Mouse (Mus musculus): ENCODE measurements around the gene Bmp2k.

Bmp2k gene

DNA sequence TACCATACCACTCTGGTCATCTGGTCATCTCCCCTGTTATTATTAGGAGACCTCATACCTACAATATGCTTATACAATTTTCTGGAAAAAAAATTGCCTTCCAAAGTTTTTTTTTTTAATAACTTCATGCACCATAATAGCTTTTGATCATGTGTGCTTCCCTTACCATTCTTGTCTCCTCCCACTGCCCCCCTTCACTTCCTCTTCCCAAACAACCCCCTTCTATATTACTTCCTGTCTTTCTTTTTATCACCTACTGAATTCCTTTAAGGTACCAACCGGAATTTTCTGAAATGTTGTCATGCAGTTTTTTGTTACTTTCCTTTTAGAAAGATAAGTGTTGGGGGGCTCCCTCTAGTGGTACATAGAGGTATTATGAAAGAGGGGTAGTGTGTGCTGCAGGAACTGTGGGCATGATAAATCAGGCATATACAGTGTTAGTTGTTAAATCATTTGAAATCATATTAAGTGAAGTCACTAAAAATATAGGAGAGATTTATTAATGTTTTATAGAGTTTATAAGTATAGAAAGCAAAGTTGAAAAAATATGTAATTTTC, 58.1 kb downstream of the Bmp2k start:
- DNase-seq (ENCODE audit: low spot score) = peak; percentile 67

GRCm38 (mm10) chr5:97056359-97056758, 58.9 kb downstream of the Bmp2k start:
- DNase-seq (ENCODE audit: low spot score) = no peak

GRCm38 (mm10) chr5:97056791-97057450, 59.4 kb downstream of the Bmp2k start:
- DNase-seq (ENCODE audit: low spot score) = no peak

DNA sequence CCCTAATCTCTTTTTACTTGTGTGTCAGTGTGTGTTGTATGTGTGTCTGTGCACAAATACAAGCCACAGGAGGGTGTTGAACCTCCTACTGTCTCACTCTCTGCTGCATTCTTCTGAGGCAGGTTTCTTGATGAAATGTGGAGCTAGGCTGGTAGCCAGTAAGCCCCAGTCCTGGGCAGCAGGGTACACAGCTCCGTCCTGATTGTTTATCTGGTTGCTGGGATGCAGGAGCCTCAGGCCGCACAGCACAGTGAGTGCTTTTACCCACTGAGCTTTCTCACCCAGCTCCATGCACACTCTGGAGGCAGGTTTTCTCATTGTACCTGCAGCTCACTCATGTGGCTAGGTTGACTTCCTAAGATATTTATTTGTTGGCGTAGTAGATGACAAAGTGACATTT, 63.4 kb downstream of the Bmp2k start:
- no peak for DNase-seq (ENCODE audit: low spot score)

DNA sequence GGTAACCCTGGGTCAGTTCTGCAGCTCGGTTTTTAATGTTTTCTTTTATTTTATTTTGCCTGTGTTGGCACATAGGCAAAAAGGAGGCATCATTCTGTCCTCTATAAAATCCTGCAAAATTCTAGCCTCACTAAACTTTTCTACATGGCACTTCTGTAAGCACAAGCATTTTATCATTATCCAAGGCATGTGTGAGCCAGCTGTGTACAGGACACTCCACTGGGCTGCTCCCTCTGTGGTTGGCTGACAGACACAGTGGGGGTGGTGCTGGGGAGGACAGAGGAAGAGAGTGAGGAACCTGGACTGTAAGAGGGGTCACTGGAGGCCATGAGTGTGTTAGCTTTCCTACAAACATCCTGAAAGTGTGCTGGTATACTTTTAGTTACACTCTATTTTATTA, 64.6 kb downstream of the Bmp2k start:
- no peak for DNase-seq (ENCODE audit: low spot score)

DNA sequence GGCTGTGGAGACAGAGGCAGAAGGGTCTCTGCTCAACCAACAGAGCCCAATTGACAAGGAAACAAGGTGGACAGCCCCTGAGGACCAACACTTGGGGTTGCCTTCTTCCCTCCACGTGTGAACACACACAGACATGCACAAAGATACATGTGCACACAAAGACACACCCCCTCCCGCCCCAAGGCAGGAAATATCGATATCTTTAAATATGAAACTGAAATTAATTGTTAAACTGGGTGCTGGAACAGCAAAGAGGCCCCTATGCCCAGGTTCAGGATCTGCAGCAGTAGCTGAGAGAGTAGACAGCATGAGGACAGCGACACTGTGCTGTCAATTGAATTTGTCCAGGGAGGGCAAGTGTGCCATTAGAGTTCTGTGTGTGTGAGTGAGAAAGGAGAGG, 68.3 kb downstream of the Bmp2k start:
- no peak for DNase-seq (ENCODE audit: low spot score)

DNA sequence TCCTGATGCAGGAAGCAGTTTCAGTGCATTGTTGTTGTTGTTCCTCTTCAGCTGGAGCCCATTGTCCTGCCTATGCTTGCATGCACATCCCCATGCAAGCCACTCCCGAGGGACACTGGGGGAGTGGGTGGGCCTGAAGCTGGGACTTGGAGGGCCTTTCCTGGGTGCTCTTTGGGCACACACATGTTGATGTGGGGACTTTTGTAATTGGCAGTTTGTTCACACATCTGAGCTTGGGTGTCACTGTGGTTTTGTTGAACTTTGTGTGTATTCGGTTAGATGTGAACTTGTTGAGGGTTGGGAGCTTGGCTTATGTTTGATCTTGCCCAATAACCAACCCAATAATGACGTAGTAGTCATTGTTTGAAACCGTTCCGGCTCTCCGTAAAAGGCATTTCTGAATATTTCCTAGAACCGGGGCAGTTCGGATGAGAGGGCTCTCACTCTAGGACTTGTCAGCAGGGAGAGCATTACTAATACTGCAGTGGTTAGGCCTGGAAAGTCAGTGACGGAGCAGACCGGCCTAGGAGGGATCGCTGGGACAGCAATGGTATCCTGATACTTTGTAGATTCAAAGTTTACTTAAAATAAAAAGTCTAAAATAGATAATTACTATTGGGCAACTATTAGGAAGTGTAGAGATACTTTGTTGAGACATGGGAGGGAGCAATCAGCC, 78.1 kb downstream of the Bmp2k start:
- no peak for DNase-seq (ENCODE audit: low spot score)

DNA sequence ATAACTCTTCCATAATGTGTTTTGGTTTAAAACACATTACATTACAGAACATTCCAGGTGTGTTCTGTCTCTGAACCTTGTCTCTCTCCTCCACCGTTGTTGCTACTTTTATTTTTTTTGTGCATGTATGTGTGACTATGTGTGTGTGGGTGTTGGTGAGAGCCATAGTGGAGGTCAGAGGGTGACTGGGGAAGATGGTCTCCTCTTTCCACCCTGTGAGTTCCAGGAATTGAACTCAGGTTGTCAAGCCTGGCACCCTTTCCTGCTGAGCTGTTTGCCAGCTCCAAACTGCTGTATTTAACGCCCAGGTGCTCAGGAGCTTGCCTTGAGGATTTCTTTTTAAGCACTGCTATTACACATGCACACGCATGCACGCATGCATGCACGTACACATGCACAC, 78.7 kb downstream of the Bmp2k start:
- no peak for DNase-seq (ENCODE audit: low spot score)

GRCm38 (mm10) chr5:97077676-97078075, 80.2 kb downstream of the Bmp2k start:
- DNase-seq (ENCODE audit: low spot score) = no peak

GRCm38 (mm10) chr5:97078641-97079040, 81.2 kb downstream of the Bmp2k start:
- DNase-seq (ENCODE audit: low spot score) = no peak

DNA sequence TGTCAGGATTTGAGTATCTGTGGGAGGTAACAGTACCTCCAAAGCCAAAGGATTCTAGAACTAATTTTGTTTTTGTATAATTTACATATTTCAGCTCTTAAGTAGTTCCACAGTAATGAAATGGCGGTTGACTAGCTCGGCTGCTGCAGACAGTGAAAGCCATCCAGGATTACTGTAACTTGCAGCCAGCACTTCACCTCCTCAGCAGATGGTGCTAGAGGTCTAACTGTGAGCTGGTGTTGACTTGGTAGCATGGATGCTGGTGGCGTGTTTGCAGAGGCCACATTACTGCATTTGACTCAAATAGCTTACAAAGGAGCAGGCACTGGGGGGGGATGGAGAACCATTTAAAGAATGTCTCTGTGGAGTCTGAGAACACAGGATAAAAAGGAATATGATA, 84.0 kb downstream of the Bmp2k start:
- DNase-seq (ENCODE audit: low spot score) = no peak

DNA sequence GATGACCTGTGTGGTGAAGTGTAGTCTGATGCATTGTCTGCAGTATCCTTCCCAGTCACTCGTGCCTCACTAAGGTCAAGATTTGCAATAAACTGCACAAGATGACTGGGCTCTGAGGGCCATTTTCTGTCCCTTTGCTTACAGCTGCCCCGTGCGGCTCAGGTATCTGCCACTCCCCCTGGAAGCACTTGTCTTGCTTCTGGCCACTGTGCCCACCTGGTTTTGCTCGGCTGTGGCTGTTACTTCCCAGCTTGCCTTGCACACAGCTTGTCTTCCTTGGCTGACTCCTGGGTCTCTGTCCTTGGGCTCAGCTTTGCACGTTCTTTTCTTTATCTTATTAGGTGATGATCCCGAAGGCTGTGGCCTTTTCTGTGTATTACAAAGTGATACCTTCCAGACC, 86.2 kb downstream of the Bmp2k start:
- no peak for DNase-seq (ENCODE audit: low spot score)

DNA sequence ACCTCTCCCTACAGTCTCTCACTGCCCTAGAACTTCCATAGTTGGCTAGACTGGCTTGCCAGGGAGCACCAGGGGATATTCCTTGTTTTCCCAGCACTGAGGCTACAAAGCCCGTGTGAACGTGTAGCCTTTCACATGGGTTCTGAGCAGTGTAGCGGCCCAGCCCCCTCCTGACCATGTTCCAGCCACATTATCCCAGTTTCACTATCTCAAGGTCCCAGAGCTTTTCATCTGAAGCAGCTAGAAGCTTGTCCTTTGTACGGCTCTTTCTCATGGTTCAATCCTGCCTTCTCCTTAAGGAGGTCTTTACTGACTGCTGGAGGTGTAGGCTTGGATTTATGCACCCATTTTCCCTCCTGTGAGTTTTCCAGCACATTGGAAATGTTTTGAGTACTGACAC, 87.1 kb downstream of the Bmp2k start:
- DNase-seq (ENCODE audit: low spot score) = no peak

DNA sequence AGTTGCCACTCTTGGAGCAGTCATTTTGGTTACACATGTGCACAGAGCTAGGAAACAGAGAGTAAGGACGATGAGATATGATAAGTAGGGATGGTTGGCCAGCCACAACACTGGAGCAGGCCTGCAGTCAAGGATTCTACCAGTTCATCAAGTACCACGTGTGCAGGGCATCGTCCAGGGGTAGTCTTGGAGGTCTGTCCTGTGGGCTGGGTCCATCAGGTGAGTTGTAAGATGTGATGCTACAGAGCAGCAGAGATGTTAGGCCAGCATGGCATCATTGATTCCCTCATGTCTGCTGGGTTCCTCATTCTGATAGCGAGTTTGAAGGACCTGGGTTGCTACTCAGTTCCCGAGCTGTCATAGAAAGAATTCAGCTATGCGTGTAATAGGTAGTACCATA, 87.6 kb downstream of the Bmp2k start:
- DNase-seq (ENCODE audit: low spot score) = no peak

- DNase-seq (ENCODE audit: low spot score) = peak; percentile 43
Observed at GRCm38 (mm10) chr5:97087030-97087630, 89.6 kb downstream of the Bmp2k start.

DNA sequence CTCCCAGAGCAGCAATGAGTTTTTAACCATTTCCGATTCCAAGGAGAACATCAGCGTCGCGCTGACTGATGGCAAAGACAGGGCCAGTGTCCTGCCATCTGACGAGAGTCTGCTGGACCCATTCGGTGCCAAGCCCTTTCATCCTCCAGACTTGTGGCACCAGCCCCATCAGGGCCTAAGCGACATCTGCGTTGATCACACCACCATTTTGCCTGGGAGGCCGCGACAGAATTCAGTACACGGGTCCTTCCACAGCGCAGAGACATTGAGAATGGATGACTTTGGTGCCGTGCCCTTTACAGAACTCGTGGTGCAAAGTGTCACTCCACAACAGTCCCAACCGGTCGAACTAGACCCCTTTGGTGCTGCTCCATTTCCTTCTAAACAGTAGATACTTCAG, 90.3 kb downstream of the Bmp2k start:
- DNase-seq (ENCODE audit: low spot score) = no peak

DNA sequence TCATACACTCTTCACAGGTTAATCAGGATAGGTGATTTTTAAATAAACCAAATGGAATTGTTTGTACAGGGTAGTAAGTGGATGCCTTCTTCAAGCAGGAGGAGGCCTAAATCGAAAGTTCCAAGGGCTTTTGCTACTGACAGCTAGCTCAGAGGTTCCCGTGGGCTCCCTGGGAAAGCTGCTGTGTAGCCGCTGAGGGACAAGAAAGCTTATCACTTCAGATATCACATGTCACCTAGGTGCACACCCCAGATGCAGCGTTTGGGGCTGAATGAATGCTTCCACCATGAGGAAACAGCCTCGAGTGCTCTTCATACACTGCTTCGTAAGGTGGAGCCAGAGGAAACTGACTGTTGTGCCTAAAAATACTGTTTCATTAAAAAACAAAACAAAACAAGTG, 90.7 kb downstream of the Bmp2k start:
- DNase-seq (ENCODE audit: low spot score) = no peak

GRCm38 (mm10) chr5:97089426-97089825, 91.9 kb downstream of the Bmp2k start:
- no peak for DNase-seq (ENCODE audit: low spot score)

GRCm38 (mm10) chr5:97090034-97090784, 92.7 kb downstream of the Bmp2k start:
- peak; percentile 63 for DNase-seq (ENCODE audit: low spot score)

GRCm38 (mm10) chr5:97092970-97093369, 95.5 kb downstream of the Bmp2k start:
- DNase-seq (ENCODE audit: low spot score) = no peak

GRCm38 (mm10) chr5:97095335-97095734, 97.8 kb downstream of the Bmp2k start:
- DNase-seq (ENCODE audit: low spot score) = no peak

GRCm38 (mm10) chr5:97097631-97098041, 100.1 kb downstream of the Bmp2k start:
- no peak for DNase-seq (ENCODE audit: low spot score)

DNA sequence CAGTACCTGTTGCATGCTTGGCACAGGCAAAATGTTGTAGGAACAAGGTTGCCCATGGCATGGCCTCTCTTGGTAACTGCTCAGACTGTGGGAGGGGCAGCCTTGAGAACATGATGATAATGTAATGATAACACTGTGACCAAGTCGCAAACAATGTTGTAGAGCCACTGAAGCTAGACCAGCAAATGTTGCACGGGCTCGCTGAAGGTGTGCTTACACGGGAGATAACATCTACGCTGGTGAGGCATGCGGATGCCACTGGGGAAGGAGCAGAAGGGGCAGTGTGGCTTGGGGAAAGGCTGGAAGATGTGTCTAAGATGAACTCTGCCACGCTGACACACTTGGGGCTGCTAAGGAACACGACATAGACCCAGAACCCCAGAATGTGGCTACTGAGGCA, 102.5 kb downstream of the Bmp2k start:
- no peak for DNase-seq (ENCODE audit: low spot score)
